Mouse (Mus musculus): ENCODE measurements around the gene Cpne5.

DNA sequence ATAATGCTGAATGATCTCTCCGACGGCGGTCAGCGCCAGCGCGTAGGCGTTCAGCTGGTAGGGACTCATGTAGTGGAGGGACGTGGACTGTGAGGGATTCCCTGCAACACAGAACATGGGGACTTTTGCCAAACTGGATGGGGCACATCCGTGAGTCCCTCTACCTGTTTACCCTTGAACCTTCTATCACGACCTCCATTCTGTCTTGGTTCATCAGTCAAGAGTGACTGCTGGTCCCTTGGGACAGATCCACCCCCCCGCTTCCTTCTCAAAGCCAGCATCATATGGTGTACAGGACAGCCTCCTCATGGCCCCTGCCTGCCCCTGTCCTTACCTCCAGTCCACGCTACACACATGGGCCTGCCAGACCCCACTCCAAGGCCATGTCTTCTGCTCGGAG, 75.6 kb downstream of the Cpne5 start:
- TF ChIP-seq MAX (IDR thresholded peaks at IDR 0.05; ENCODE audit: low read length) (no peak), POLR2A (IDR thresholded peaks at IDR 0.05; ENCODE audit: control insufficient read depth in 1 of 2, insufficient read depth in 1 of 2, low read depth in 1 of 2, low read length in 2 of 2, poor library complexity in 1 of 2) (no peak)
